Mouse (Mus musculus) intestine, postnatal 0 days (tissue): Measurements from ENCODE around the gene Nrm. TPM values are rescaled to one million over a fixed set of nuclear protein-coding genes. Genes with fewer than 3 reads are reported as not detected.
A peak's percentile ranks its signal among the peaks of the same experiment; 100 is the strongest.

ENCODE experiments used
- ATAC-seq: fragments of 200-750 bp; cut with Nextera tagmentation; 2 replicates; pipeline ENCODE4 v1.8.0; 2017; ENCODE audit warnings: mild to moderate bottlenecking, moderate TSS enrichment, moderate library complexity
- H3K27ac ChIP-seq: fragments of 300-500 bp; sonication (generic); 2 replicates; pipeline ENCODE4 v1.5.1; 2014; ENCODE audit warnings: mild to moderate bottlenecking, low read depth, low read length, moderate library complexity
- H3K27me3 ChIP-seq: fragments of 300-500 bp; sonication (generic); replicated peaks from 2 replicates; pipeline ENCODE4 v1.6.1; 2014; ENCODE audit warnings: low read length, mixed read lengths; ENCODE audit not compliant: control insufficient read depth, insufficient read depth
- H3K36me3 ChIP-seq: fragments of 300-500 bp; sonication (generic); 2 replicates; pipeline ENCODE4 v1.6.1; 2014; ENCODE audit warnings: mild to moderate bottlenecking, moderate library complexity; ENCODE audit not compliant: control insufficient read depth, insufficient read depth
- H3K4me1 ChIP-seq: fragments of 300-500 bp; sonication (generic); replicated peaks from 2 replicates; pipeline ENCODE4 v1.6.1; 2014; ENCODE audit warnings: antibody characterized with exemption, low read length, mixed read lengths; ENCODE audit not compliant: control insufficient read depth, insufficient read depth
- H3K4me2 ChIP-seq: fragments of 300-500 bp; sonication (generic); replicated peaks from 2 replicates; pipeline ENCODE4 v1.6.1; 2014; ENCODE audit warnings: low read depth, mild to moderate bottlenecking, moderate library complexity
- H3K4me3 ChIP-seq: fragments of 300-500 bp; sonication (generic); 2 replicates; pipeline ENCODE4 v1.5.1; 2014; ENCODE audit warnings: low read depth, low read length
- H3K9ac ChIP-seq: fragments of 300-500 bp; sonication (generic); 2 replicates; pipeline ENCODE4 v1.6.1; 2014; ENCODE audit warnings: mild to moderate bottlenecking, low read depth, low read length
- H3K9me3 ChIP-seq: fragments of 300-500 bp; sonication (generic); 2 replicates; pipeline ENCODE4 v1.6.1; 2016; ENCODE audit warnings: mixed run types; ENCODE audit not compliant: control insufficient read depth
- CTCF ChIP-seq: sonication (generic); IDR thresholded peaks from 2 replicates; pipeline ENCODE4 v1.5.1; 2016; ENCODE audit warnings: low read depth, mild to moderate bottlenecking, control low read depth, antibody characterized with exemption, moderate library complexity
- WGBS: fragments of 180-500 bp; shearing (Covaris S2); extraction: QIAGEN DNeasy Blood & Tissue Kit; methylation state at CpG from one replicate; pipeline ENCODE4 v1.1.7; 2014; 5-methylcytosine and 5-hydroxymethylcytosine counted together
- polyA plus RNA-seq: library from polyadenylated mRNA; unstranded; fragments of >200 nt; fragmentation: Nextera tagmentation; extraction: Ambion mirVana; gene quantifications from 2 replicates; pipeline ENCODE4 v1.2.1, GENCODE M21; 2015

The Nrm gene
- polyA plus RNA-seq = 19.8 and 20.6 TPM in 2 replicates

DNA sequence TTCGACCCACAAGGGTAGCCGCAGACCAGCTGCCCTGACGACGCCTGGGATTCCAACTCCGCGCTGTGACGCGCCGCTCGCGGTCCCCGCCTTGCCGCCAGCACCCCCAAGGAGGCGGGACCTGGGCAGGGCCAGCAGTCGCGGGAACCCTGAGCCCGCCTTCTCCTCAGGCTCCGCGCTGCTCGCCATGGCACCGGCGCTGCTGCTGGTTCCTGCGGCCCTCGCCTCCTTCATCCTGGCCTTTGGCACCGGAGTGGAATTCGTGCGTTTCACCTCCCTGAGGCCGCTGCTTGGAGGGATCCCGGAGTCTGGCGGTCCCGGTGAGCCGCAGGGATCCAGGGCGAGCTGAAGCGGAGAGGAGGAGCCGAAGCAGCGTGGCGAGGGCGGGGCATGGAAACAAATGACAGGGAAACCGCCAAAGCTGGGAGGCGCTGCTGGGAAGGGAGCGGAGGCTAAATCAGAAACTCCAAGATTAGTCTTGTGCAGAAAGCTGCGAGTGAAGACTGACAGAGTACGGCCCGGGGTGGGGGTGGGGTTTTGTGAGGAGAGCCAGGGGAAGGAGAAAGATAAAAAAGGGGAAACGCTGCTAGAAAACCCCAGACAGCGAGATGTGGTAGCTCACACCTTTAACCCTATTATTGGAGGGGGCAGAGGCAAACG, at the start of gene Nrm:
Gene Nrm (plus strand): TSS at position 121 of the 660 bp plus-strand sequence.
- peak; percentile 90 for ATAC-seq
- H3K27ac ChIP-seq = peak within 1 kb of the TSS; percentile 50; the same call in 1 of the 2 replicates
- H3K27me3 ChIP-seq = no peaks in the 10 kb centered on the region
- H3K9ac ChIP-seq = peak within 1 kb of the TSS; percentile 53
- H3K36me3 ChIP-seq = peaks cover 9% of the 10 kb centered on the region; the same call in 1 of the 2 replicates
- H3K4me2 ChIP-seq = peak within 1 kb of the TSS; percentile 81
- WGBS = under 1% methylated on average over 47 of the region's 47 CpGs
- no peaks in the 10 kb centered on the region for H3K9me3 ChIP-seq
- H3K4me3 ChIP-seq = peak within 1 kb of the TSS; percentile 73
- H3K4me1 ChIP-seq = no peaks in the 10 kb centered on the region
- peak; percentile 74 for TF ChIP-seq CTCF

DNA sequence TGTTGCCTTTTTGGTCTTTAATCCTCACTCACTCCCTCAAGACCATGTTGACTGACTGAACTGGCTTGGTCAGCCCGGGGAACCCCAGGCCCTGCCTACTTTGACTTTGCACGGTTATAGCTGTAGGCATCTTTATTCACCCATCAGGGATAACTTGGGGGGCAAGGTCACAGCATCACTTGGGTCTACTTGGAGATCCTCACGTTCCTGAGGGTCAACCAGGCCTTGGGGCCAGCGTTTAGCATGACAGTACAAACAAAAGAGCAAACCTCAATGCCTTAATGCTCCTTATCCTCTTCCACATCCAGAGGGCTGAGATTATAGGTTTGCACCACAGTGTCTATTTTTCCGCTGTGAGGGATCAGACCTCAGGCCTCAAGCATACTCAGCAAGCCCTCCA, 48.8 kb upstream of the Nrm start:
- peaks cover 9% of the 10 kb centered on the region for H3K4me1 ChIP-seq
- no peak for TF ChIP-seq CTCF
- no peak overlapping the region for H3K4me2 ChIP-seq
- H3K9ac ChIP-seq = no peak overlapping the region
- ATAC-seq = no peak
- WGBS = 82% methylated on average over 5 of the region's 5 CpGs
- no peaks in the 10 kb centered on the region for H3K36me3 ChIP-seq
- peak overlapping the region; percentile 70; the same call in 1 of the 2 replicates for H3K27ac ChIP-seq
- H3K27me3 ChIP-seq = no peaks in the 10 kb centered on the region
- no peak overlapping the region for H3K4me3 ChIP-seq
- H3K9me3 ChIP-seq = no peaks in the 10 kb centered on the region

DNA sequence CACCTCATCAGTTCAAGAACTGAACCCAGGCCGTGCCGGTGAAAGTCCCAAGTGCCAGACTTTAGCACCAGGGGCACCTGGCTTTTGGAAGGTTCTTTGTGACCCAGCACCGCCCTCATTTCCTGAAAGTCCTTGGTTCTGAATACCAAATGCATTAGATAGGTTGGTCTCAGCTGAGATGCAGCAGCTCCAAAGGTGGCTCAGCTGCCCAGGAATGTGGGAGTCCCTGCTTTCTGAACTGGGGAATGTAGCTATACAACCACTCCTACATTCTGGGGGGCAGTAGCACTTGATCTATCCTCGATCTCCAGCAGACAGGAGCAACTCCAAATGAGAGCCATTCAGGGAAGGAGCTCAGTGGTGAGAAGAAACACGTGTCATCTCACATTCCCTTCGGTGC, 48.4 kb upstream of the Nrm start:
- H3K4me1 ChIP-seq = peaks cover 9% of the 10 kb centered on the region
- 68% methylated on average over 6 of the region's 6 CpGs for WGBS
- ATAC-seq = no peak
- no peak overlapping the region for H3K4me3 ChIP-seq
- no peak for TF ChIP-seq CTCF
- H3K9me3 ChIP-seq = no peaks in the 10 kb centered on the region
- H3K9ac ChIP-seq = no peak overlapping the region
- no peaks in the 10 kb centered on the region for H3K36me3 ChIP-seq
- H3K27me3 ChIP-seq = no peaks in the 10 kb centered on the region
- H3K27ac ChIP-seq = peak overlapping the region; percentile 70; the same call in 1 of the 2 replicates
- H3K4me2 ChIP-seq = no peak overlapping the region

DNA sequence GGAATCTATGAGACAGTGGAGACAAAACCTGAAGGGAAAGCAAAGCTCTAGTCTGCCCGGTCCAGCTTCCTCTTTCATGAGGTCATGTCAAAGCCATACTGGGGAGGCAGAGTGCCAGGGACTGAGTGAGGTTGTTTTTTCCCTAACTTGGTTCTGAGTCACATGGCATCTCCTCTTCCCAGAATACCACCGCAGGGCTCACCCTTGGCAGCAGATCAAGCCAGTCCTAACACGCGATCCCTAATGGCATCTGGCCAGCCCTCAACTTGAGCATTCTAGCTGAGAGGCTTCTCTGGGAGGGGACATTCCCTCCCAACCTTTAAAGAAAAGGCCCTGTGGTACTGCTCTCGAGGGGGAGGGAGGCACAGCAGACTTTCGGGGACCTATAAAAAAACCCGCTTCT, 47.9 kb upstream of the Nrm start:
- peak; percentile 48 for ATAC-seq
- 0 out of 2 replicates have a peak overlapping the region, but pooled peaks have one; percentile 41 for H3K27ac ChIP-seq
- no peak for TF ChIP-seq CTCF

DNA sequence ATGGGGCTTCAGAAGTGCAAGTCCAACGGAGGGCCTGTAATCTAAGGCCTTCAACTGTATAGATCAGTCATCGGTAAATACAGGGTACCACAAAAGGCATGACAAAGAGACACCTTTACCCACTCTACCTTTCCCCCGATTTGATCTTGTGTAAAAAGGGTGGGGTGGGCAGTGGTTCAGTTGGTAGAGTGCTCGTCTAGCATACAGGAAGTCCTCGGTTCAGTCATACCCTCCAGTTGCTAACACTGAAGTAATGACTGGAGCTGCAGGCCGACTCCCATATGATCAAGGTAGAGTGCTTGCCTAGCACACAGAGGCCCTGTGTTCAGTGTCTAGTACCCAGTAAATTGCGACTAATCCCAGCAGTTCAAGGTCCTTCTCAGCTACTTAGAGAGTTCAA, 47.5 kb upstream of the Nrm start:
- no peak overlapping the region for H3K4me3 ChIP-seq
- no peak for ATAC-seq
- H3K4me2 ChIP-seq = no peak overlapping the region
- H3K36me3 ChIP-seq = no peaks in the 10 kb centered on the region
- TF ChIP-seq CTCF = no peak
- H3K9me3 ChIP-seq = no peaks in the 10 kb centered on the region
- no peaks in the 10 kb centered on the region for H3K27me3 ChIP-seq
- H3K27ac ChIP-seq = peak overlapping the region; percentile 41; the same call in 1 of the 2 replicates
- H3K4me1 ChIP-seq = peaks cover 9% of the 10 kb centered on the region
- WGBS = 48% methylated on average over 7 of the region's 7 CpGs
- H3K9ac ChIP-seq = no peak overlapping the region

More for the DNA sequence above, 47.9 kb upstream of the Nrm start:
- Histone ChIP-seq H3K9me3 (no peaks in the 10 kb centered on the region), H3K27me3 (no peaks in the 10 kb centered on the region), H3K9ac (no peak overlapping the region), H3K4me3 (no peak overlapping the region), H3K4me2 (0 out of 2 replicates have a peak overlapping the region, but pooled peaks have one; percentile 13), H3K4me1 (peaks cover 9% of the 10 kb centered on the region), H3K36me3 (no peaks in the 10 kb centered on the region)
- 43% methylated on average over 7 of the region's 7 CpGs for WGBS

DNA sequence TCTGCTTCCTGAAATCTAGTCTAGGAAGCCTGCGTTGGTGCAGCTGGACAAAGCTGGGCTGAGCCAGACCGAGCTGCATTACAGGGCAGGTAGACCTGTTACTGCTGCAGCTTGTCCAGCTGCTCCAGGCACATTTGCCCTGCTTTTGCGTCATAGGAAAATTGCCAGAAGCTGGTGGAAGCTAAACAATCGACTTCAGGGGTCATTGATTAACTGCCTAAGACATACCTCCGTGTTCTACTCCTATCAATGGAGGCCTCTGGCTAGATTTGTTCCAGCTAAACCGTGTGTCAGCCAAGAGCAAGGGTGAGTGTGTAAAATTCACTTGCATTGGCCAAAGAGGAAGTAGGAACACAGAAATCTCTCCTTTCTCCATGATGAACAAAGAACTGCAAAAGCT, 46.4 kb upstream of the Nrm start:
- no peaks in the 10 kb centered on the region for H3K36me3 ChIP-seq
- no peak for TF ChIP-seq CTCF
- 15% methylated on average over 6 of the region's 6 CpGs for WGBS
- H3K4me3 ChIP-seq = no peak overlapping the region
- no peaks in the 10 kb centered on the region for H3K27me3 ChIP-seq
- peaks cover 9% of the 10 kb centered on the region for H3K4me1 ChIP-seq
- peak overlapping the region; percentile 57 for H3K27ac ChIP-seq
- no peak overlapping the region for H3K9ac ChIP-seq
- peak; percentile 55 for ATAC-seq
- H3K4me2 ChIP-seq = no peak overlapping the region
- no peaks in the 10 kb centered on the region for H3K9me3 ChIP-seq
